Mouse (Mus musculus) thymus, adult 2 months (tissue): Measurements from ENCODE around the gene Ap1m2.

Experiments
- CTCF ChIP-seq: fragments of 200-500 bp; IDR thresholded peaks from 2 replicates; pipeline ENCODE4 v1.5.1; 2012; ENCODE audit warnings: mild to moderate bottlenecking, control low read depth, low read length, moderate library complexity, borderline replicate concordance; ENCODE audit not compliant: control insufficient read depth, poor library complexity, insufficient read depth; ENCODE audit errors: extremely low read depth
- POLR2A ChIP-seq: fragments of 200-500 bp; IDR thresholded peaks from 2 replicates; pipeline ENCODE4 v1.6.1; 2012; ENCODE audit warnings: mild to moderate bottlenecking, low read length, control low read depth, moderate library complexity; ENCODE audit not compliant: control insufficient read depth, poor library complexity, insufficient read depth; ENCODE audit errors: extremely low read depth

- TF ChIP-seq CTCF: no peak
- no peak for TF ChIP-seq POLR2A
Measured at GRCm38 (mm10) chr9:21264272-21264999, 47.7 kb downstream of the Ap1m2 start.
